Mouse (Mus musculus) midbrain, embryonic 11.5 days (tissue): ENCODE data around the gene Mrpl55. TPM values are rescaled to one million over a fixed set of nuclear protein-coding genes. Genes with fewer than 3 reads are reported as not detected.

ENCODE experiments used
- ATAC-seq: fragments of 200-750 bp; cut with Nextera tagmentation; 2 replicates; pipeline ENCODE4 v1.8.0; 2017; ENCODE audit warnings: moderate TSS enrichment, moderate library complexity; ENCODE audit not compliant: low FRiP score
- DNase-seq: peaks from one replicate; pipeline ENCODE4 v3.0.0; 2015; ENCODE audit warnings: low spot score; ENCODE audit errors: missing footprints
- H3K27ac ChIP-seq: fragments of 300-500 bp; sonication (generic); 2 replicates; pipeline ENCODE4 v1.5.1; 2014; ENCODE audit warnings: low read depth, low read length
- H3K27me3 ChIP-seq: fragments of 300-500 bp; sonication (generic); 2 replicates; pipeline ENCODE4 v1.6.1; 2014; ENCODE audit warnings: mild to moderate bottlenecking, low read length, moderate library complexity, mixed read lengths; ENCODE audit not compliant: control insufficient read depth, insufficient read depth
- H3K36me3 ChIP-seq: fragments of 300-500 bp; sonication (generic); 2 replicates; pipeline ENCODE4 v1.6.1; 2014; ENCODE audit warnings: mild to moderate bottlenecking, low read length, moderate library complexity, mixed read lengths; ENCODE audit not compliant: control insufficient read depth, insufficient read depth
- H3K4me1 ChIP-seq: fragments of 300-500 bp; sonication (generic); 2 replicates; pipeline ENCODE4 v1.6.1; 2014; ENCODE audit warnings: low read length; ENCODE audit not compliant: control insufficient read depth, insufficient read depth
- H3K4me2 ChIP-seq: fragments of 300-500 bp; sonication (generic); 2 replicates; pipeline ENCODE4 v1.6.1; 2014; ENCODE audit warnings: mild to moderate bottlenecking, moderate library complexity
- H3K4me3 ChIP-seq: fragments of 300-500 bp; sonication (generic); 2 replicates; pipeline ENCODE4 v1.5.1; 2014; ENCODE audit warnings: low read depth, low read length
- H3K9ac ChIP-seq: fragments of 300-500 bp; sonication (generic); 2 replicates; pipeline ENCODE4 v1.6.1; 2014; ENCODE audit warnings: low read length
- H3K9me3 ChIP-seq: fragments of 300-500 bp; sonication (generic); 2 replicates; pipeline ENCODE4 v1.6.1; 2016; ENCODE audit warnings: low read length; ENCODE audit not compliant: control insufficient read depth
- WGBS: fragments of 180-500 bp; shearing (Covaris S2); extraction: QIAGEN DNeasy Blood & Tissue Kit; methylation state at CpG from one replicate; pipeline ENCODE4 v1.1.7; 2014; 5-methylcytosine and 5-hydroxymethylcytosine counted together
- polyA plus RNA-seq: library from polyadenylated mRNA; unstranded; fragments of >200 nt; fragmentation: Nextera tagmentation; extraction: Ambion mirVana; gene quantifications from 2 replicates; pipeline ENCODE4 v1.2.1, GENCODE M21; 2014

Mrpl55 gene
- 88.7 and 93.3 TPM in 2 replicates for polyA plus RNA-seq

GRCm38 (mm10) chr11:59202081-59202995, at the start of gene Mrpl55:
Gene Mrpl55 (plus strand): TSS chr11:59202486.
- Histone ChIP-seq H3K27ac (no peak within 1 kb of the TSS), H3K27me3 (no peaks in the 10 kb centered on the region), H3K4me2 (peak within 1 kb of the TSS; percentile 86), H3K9ac (peak within 1 kb of the TSS; percentile 75), H3K4me3 (peak within 1 kb of the TSS; percentile 84), H3K9me3 (no peaks in the 10 kb centered on the region), H3K36me3 (peaks cover 2% of the 10 kb centered on the region; the same call in 1 of the 2 replicates), H3K4me1 (peaks cover 4% of the 10 kb centered on the region; the same call in 1 of the 2 replicates)
- WGBS, result under 1% methylated on average over 62 of the region's 63 CpGs
- ATAC-seq, result peak; percentile 93
- DNase-seq, result peak; percentile 99

DNA sequence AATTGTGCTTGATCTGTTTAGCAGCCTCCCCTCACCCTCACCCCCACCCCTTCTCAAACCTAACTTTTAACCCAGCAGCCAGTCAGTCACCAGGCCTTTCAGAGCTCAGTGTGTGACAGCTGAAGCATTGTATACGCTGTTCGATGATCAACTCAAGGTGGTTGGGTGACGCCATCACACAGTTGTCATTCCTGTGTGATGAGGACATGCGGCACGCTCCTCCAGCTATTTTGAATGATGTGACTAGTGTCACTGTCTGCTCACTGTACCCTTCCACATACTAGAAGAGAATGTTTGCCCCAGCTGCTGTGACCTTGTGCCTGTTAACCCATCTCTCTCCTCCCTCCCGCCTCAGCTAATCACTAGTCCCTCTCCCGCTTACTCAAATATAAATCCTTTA, 48.1 kb upstream of the Mrpl55 start:
- Histone ChIP-seq H3K4me2 (no peak overlapping the region), H3K4me3 (no peak overlapping the region), H3K27me3 (no peaks in the 10 kb centered on the region), H3K9me3 (no peaks in the 10 kb centered on the region), H3K9ac (no peak overlapping the region), H3K4me1 (no peaks in the 10 kb centered on the region), H3K36me3 (peaks cover 4% of the 10 kb centered on the region; the same call in 1 of the 2 replicates), H3K27ac (no peak overlapping the region)
- 90% methylated on average over 7 of the region's 7 CpGs for WGBS
- DNase-seq (no peak), ATAC-seq (no peak)

GRCm38 (mm10) chr11:59155900-59156299, 46.4 kb upstream of the Mrpl55 start:
- ATAC-seq (no peak), DNase-seq (no peak)
- Histone ChIP-seq H3K4me1 (no peaks in the 10 kb centered on the region), H3K9me3 (no peaks in the 10 kb centered on the region), H3K27ac (no peak overlapping the region), H3K4me3 (no peak overlapping the region), H3K27me3 (no peaks in the 10 kb centered on the region), H3K9ac (no peak overlapping the region), H3K4me2 (no peak overlapping the region), H3K36me3 (peaks cover 4% of the 10 kb centered on the region; the same call in 1 of the 2 replicates)
- 92% methylated on average over 5 of the region's 5 CpGs for WGBS

DNA sequence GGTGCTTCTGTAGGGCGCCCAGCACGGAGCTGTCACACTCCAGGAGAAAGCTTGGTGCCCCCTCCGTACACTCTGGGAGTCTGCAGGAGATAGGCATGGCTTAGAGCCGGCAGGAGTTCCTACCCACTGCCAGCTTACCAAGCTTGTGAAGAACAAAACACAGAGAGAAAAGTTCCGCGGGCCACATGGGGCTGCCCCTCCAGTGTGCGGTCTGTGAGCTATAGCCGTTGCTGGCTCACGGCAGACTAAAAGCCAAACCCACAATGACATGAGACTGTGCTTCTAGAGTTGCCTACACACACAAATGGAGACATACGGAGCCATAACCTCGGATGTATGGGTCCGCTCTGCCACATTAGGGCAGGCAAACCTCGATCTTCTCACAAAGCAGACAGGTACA, 43.2 kb upstream of the Mrpl55 start:
- no peak for ATAC-seq
- H3K4me2 ChIP-seq, result no peak overlapping the region
- no peak overlapping the region for H3K9ac ChIP-seq
- H3K27me3 ChIP-seq, result no peaks in the 10 kb centered on the region
- no peaks in the 10 kb centered on the region for H3K9me3 ChIP-seq
- H3K27ac ChIP-seq, result no peak overlapping the region
- WGBS, result 97% methylated on average over 13 of the region's 13 CpGs
- no peak overlapping the region for H3K4me3 ChIP-seq
- peaks cover 6% of the 10 kb centered on the region for H3K4me1 ChIP-seq
- peaks cover 4% of the 10 kb centered on the region; the same call in 1 of the 2 replicates for H3K36me3 ChIP-seq
- DNase-seq, result no peak

GRCm38 (mm10) chr11:59159558-59159957, 42.7 kb upstream of the Mrpl55 start:
- WGBS, result 84% methylated on average over 4 of the region's 4 CpGs
- H3K9ac ChIP-seq, result no peak overlapping the region
- no peak for ATAC-seq
- peaks cover 8% of the 10 kb centered on the region for H3K4me1 ChIP-seq
- no peak overlapping the region for H3K4me3 ChIP-seq
- H3K4me2 ChIP-seq, result no peak overlapping the region
- H3K9me3 ChIP-seq, result no peaks in the 10 kb centered on the region
- H3K27me3 ChIP-seq, result no peaks in the 10 kb centered on the region
- H3K36me3 ChIP-seq, result peaks cover 4% of the 10 kb centered on the region; the same call in 1 of the 2 replicates
- no peak for DNase-seq
- H3K27ac ChIP-seq, result no peak overlapping the region

DNA sequence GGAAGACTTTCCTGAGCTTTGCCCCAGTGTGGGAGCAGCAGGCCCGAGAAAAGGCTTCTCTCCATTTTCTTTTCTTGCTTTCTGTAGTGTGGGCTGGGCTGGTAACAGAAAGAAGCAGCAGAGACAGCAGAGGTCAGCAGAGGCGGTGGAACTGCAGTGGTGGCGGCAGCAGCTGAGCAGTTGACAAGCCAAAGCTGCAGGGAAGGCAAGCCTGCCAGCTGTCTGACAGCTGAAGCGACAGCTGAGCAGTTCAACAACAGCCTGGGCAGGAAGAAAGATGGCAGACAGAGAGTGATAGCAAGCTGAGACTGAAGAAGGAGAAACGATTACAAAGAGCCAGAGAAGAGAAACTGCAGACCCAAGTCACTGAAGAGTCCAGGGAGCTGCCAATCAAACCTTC, 40.9 kb upstream of the Mrpl55 start:
- no peak for DNase-seq
- Histone ChIP-seq H3K27ac (no peak overlapping the region), H3K9me3 (no peaks in the 10 kb centered on the region), H3K36me3 (peaks cover 4% of the 10 kb centered on the region; the same call in 1 of the 2 replicates), H3K4me2 (no peak overlapping the region), H3K27me3 (no peaks in the 10 kb centered on the region), H3K9ac (no peak overlapping the region), H3K4me3 (no peak overlapping the region), H3K4me1 (peaks cover 8% of the 10 kb centered on the region)
- no peak for ATAC-seq
- WGBS, result 76% methylated on average over 5 of the region's 5 CpGs

- 63% methylated on average over 9 of the region's 9 CpGs for WGBS
- no peak for ATAC-seq
Measured at GRCm38 (mm10) chr11:59162443-59163254, 39.6 kb upstream of the Mrpl55 start.

DNA sequence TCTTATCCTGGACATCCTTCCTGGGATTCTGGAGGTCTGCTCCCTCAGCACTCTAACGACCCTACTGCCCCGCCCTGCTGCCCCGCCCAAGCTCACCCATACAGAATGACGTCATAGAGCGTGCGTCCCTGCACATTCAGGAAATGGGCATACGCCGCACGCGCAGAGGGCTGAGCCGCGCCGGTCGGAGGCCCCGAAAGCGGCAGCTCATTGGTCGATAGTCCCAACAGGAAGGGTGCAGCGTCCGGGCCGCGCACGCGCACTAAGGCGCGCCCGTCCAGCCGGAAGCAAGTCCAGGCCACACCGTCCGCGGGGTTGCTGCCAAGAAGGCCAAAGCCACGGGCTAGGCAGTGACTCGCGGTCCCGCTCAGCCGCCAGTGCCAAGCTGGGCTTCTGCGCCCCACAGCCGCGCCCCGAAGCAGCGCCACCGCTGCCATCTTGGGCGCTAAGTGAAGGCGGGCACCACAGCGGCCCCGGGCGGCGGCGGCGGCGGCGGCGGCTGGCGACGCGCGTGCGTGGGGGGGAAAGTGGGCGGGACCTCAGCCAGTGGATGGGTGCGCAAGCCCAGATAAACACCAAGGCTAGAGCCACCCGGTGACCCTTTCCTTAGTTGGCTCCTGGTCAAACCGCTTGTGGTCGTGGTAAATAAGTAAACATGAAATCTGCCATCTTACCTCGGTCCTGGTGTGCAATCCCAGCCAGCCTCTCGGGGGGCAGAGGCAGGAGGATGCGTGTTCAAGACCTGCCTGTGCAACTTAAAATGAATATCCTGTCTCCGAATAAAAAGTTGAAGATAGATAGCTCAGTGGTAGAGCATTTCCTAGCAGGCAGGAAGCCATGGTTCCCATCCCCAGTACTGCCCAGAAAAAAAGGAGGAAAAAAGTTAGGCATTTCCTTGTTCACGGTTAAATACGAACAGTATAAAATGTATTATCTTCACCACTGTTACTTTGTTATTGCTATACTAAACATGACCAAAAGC, 38.7 kb upstream of the Mrpl55 start, which contains the start of gene Iba57:
Gene Iba57 (minus strand): TSS at position 485 of the 982 bp plus-strand sequence.
- Histone ChIP-seq H3K9me3 (no peaks in the 10 kb centered on the region), H3K9ac (peak within 1 kb of the TSS; percentile 78), H3K27ac (peak within 1 kb of the TSS; percentile 85), H3K36me3 (no peaks in the 10 kb centered on the region), H3K27me3 (no peaks in the 10 kb centered on the region), H3K4me3 (peak within 1 kb of the TSS; percentile 71), H3K4me1 (peaks cover 8% of the 10 kb centered on the region), H3K4me2 (peak within 1 kb of the TSS; percentile 64)
- WGBS, result 3% methylated on average over 68 of the region's 68 CpGs
- ATAC-seq, result peak; percentile 99
- peak; percentile 100 for DNase-seq

More at GRCm38 (mm10) chr11:59162443-59163254, 39.6 kb upstream of the Mrpl55 start:
- H3K4me3 ChIP-seq, result peak overlapping the region; percentile 71
- H3K36me3 ChIP-seq, result peaks cover 4% of the 10 kb centered on the region; the same call in 1 of the 2 replicates
- peak overlapping the region; percentile 43 for H3K9ac ChIP-seq
- no peak for DNase-seq
- H3K9me3 ChIP-seq, result no peaks in the 10 kb centered on the region
- peak overlapping the region; percentile 64 for H3K4me2 ChIP-seq
- H3K27ac ChIP-seq, result no peak overlapping the region
- H3K27me3 ChIP-seq, result no peaks in the 10 kb centered on the region
- peaks cover 8% of the 10 kb centered on the region for H3K4me1 ChIP-seq
